ENCODE assay signal across 20 mouse cellular contexts in genomic region chr5:128538646-128539045, GRCm38 (mm10).
"Had no signal": no experiment of that assay in that cellular context is flagged by ENCODE, and none has a peak within 500 bp of the region (broad histone marks: within the 10 kb centered on the region; RNA-seq: fewer than 3 reads in every experiment).

No protein-coding gene starts in this region.

- H3K4me3 ChIP-seq: layer of hippocampus, adult 2 months; limb, embryonic 10.5 days; limb, embryonic 13.5 days; liver, embryonic 12.5 days; liver, embryonic 15.5 days; lung, embryonic 15.5 days; megakaryocyte, embryonic 14.5 days; midbrain, embryonic 12.5 days; stomach, embryonic 15.5 days had no signal

- H3K4me2 ChIP-seq: limb, embryonic 13.5 days; liver, embryonic 12.5 days; liver, embryonic 15.5 days; lung, embryonic 15.5 days; midbrain, embryonic 12.5 days; stomach, embryonic 15.5 days had no signal

- H3K4me1 ChIP-seq: liver, embryonic 12.5 days; liver, embryonic 15.5 days; megakaryocyte, embryonic 14.5 days; stomach, embryonic 15.5 days had no signal

- H3K9me3 ChIP-seq: limb, embryonic 10.5 days; limb, embryonic 13.5 days; liver, embryonic 12.5 days; liver, embryonic 15.5 days; lung, embryonic 15.5 days; midbrain, embryonic 12.5 days; stomach, embryonic 15.5 days had no signal

- H3K36me3 ChIP-seq: limb, embryonic 10.5 days; limb, embryonic 13.5 days; liver, embryonic 12.5 days; liver, embryonic 15.5 days; lung, embryonic 15.5 days; midbrain, embryonic 12.5 days; stomach, embryonic 15.5 days had no signal

- DNase-seq: kidney, adult 2 months; kidney, postnatal 25 days; layer of hippocampus, adult 9-11 months; liver; lung, adult 18-20 months; lung, postnatal 10 days; lung, postnatal 36 days; right cerebral cortex, postnatal 25 days; spleen, adult 18-20 months; thymus, postnatal 36 days had no signal

- H3K27ac ChIP-seq: kidney, postnatal 0 days; layer of hippocampus, adult 2 months; limb, embryonic 10.5 days; limb, embryonic 13.5 days; liver, embryonic 12.5 days; liver, embryonic 15.5 days; lung, embryonic 15.5 days; midbrain, embryonic 12.5 days; stomach, embryonic 15.5 days had no signal

- ATAC-seq: liver, embryonic 12.5 days had no signal

- H3K27me3 ChIP-seq: limb, embryonic 13.5 days; liver, embryonic 12.5 days; liver, embryonic 15.5 days; lung, embryonic 15.5 days; megakaryocyte, embryonic 14.5 days; stomach, embryonic 15.5 days had no signal

- H3K9ac ChIP-seq: limb, embryonic 13.5 days; liver, embryonic 12.5 days; liver, embryonic 15.5 days; lung, embryonic 15.5 days; midbrain, embryonic 12.5 days; stomach, embryonic 15.5 days had no signal
